Mouse (Mus musculus) embryonic facial prominence, embryonic 11.5 days (tissue): ENCODE measurements around the gene Dph1. TPM values are rescaled to one million over a fixed set of nuclear protein-coding genes. Genes with fewer than 3 reads are reported as not detected.
A peak's percentile ranks its signal among the peaks of the same experiment; 100 is the strongest.

Experiments
- ATAC-seq: fragments of 200-750 bp; cut with Nextera tagmentation; replicated peaks from 2 replicates; pipeline ENCODE4 v1.8.0; 2017; ENCODE audit warnings: low read depth; ENCODE audit not compliant: insufficient number of reproducible peaks, low FRiP score, low TSS enrichment
- DNase-seq: peaks from one replicate; pipeline ENCODE4 v3.0.0-alpha.2; 2015; ENCODE audit warnings: low spot score
- H3K27ac ChIP-seq: fragments of 300-500 bp; sonication (generic); replicated peaks from 2 replicates; pipeline ENCODE4 v1.5.1; 2014; ENCODE audit warnings: mild to moderate bottlenecking, low read depth, low read length, control low read depth
- H3K27me3 ChIP-seq: fragments of 300-500 bp; sonication (generic); 2 replicates; pipeline ENCODE4 v1.6.1; 2014; ENCODE audit warnings: mild to moderate bottlenecking, low read length, moderate library complexity, mixed read lengths; ENCODE audit not compliant: control insufficient read depth, insufficient read depth
- H3K36me3 ChIP-seq: fragments of 300-500 bp; sonication (generic); replicated peaks from 2 replicates; pipeline ENCODE4 v1.6.1; 2014; ENCODE audit warnings: low read depth, mild to moderate bottlenecking, low read length, moderate library complexity, mixed read lengths; ENCODE audit not compliant: control insufficient read depth, insufficient read depth
- H3K4me1 ChIP-seq: fragments of 300-500 bp; sonication (generic); 2 replicates; pipeline ENCODE4 v1.6.1; 2014; ENCODE audit warnings: low read length, mixed read lengths; ENCODE audit not compliant: control insufficient read depth, insufficient read depth
- H3K4me2 ChIP-seq: fragments of 300-500 bp; sonication (generic); 2 replicates; pipeline ENCODE4 v1.6.1; 2014; ENCODE audit warnings: low read depth, mild to moderate bottlenecking, control low read depth, low read length, moderate library complexity
- H3K4me3 ChIP-seq: fragments of 300-500 bp; sonication (generic); 2 replicates; pipeline ENCODE4 v1.5.1; 2014; ENCODE audit warnings: low read depth, low read length, control low read depth
- H3K9ac ChIP-seq: fragments of 300-500 bp; sonication (generic); replicated peaks from 2 replicates; pipeline ENCODE4 v1.6.1; 2014; ENCODE audit warnings: mild to moderate bottlenecking, control low read depth, low read length
- H3K9me3 ChIP-seq: fragments of 300-500 bp; sonication (generic); replicated peaks from 2 replicates; pipeline ENCODE4 v1.6.1; 2016; ENCODE audit warnings: mild to moderate bottlenecking, low read length, inconsistent platforms, mixed read lengths; ENCODE audit not compliant: control insufficient read depth
- WGBS: fragments of 180-500 bp; shearing (Covaris S2); extraction: QIAGEN DNeasy Blood & Tissue Kit; methylation state at CpG from one replicate; pipeline ENCODE4 v1.1.7; 2014; 5-methylcytosine and 5-hydroxymethylcytosine counted together
- polyA plus RNA-seq: library from polyadenylated mRNA; unstranded; fragments of >200 nt; fragmentation: Nextera tagmentation; extraction: Ambion mirVana; gene quantifications from 2 replicates; pipeline ENCODE4 v1.2.1, GENCODE M21; 2014

Dph1 gene
- polyA plus RNA-seq, 1 experiment from 2014 or later = 20.0 TPM

DNA sequence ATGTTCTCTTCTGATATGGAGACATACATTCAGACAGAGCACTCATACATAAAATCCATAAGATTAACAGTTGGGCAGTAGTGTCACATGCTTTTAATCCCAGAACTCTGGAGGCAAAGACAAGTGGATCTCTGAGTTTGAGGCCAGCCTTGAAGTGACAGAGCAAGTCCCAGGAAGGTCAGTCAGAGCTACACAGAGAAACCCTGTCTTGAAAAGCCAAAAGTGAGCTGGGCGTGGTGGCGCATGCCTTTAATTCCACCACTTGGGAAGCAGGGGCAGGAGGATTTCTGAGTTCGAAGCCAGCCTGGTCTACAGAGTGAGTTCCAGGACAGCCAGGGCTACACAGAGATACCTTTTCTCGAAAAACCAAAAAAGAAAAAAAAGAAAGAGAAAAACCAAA is 33.8 kb upstream of the Dph1 start:
- no peaks in the 10 kb centered on the region for H3K9me3 ChIP-seq
- H3K4me3 ChIP-seq = no peak overlapping the region
- no peak overlapping the region for H3K9ac ChIP-seq
- H3K4me2 ChIP-seq = no peak overlapping the region
- H3K36me3 ChIP-seq = no peaks in the 10 kb centered on the region
- no peaks in the 10 kb centered on the region for H3K27me3 ChIP-seq
- no peaks in the 10 kb centered on the region for H3K4me1 ChIP-seq
- ATAC-seq (no peak), DNase-seq (no peak)
- WGBS = 88% methylated on average over 4 of the region's 4 CpGs
- no peak overlapping the region for H3K27ac ChIP-seq

GRCm38 (mm10) chr11:75224062-75224461 is 33.0 kb upstream of the Dph1 start:
- Histone ChIP-seq H3K4me1 (no peaks in the 10 kb centered on the region), H3K27ac (no peak overlapping the region), H3K4me3 (no peak overlapping the region), H3K36me3 (no peaks in the 10 kb centered on the region), H3K4me2 (no peak overlapping the region), H3K27me3 (no peaks in the 10 kb centered on the region), H3K9me3 (no peaks in the 10 kb centered on the region), H3K9ac (no peak overlapping the region)
- ATAC-seq (no peak), DNase-seq (no peak)
- WGBS = 85% methylated on average over 12 of the region's 12 CpGs

DNA sequence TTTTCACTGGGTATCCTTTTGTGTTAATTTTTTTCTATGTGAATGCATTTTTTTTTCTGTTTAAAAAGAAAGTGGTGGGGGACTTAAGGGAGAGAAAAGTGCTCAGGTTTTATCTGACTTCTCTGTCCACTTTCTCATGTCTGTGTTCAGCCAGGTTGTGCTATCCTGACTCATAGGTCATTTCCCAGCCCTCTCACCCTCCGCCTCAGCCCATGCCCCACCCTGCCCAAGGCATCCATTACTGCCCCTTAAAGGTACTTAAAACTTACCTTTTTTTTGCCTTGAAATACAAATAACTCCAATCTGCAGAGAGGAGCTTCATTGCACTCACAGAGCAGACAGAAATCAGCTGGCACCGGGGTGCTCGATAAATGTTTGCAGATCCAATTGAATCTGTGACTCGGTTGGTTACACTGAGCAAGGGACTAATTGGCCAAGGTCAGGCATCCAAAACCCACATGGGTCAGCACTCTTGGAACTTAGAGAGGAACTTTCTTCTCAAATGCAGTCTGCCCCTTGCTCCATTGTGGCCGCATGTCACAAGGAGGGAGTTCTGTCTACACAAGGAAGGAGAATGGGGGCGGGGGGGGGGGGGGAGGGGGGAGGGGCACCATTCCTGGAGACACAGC is 29.6 kb upstream of the Dph1 start:
- DNase-seq = no peak
- no peak for ATAC-seq
- Histone ChIP-seq H3K9me3 (no peaks in the 10 kb centered on the region), H3K4me1 (no peaks in the 10 kb centered on the region), H3K36me3 (no peaks in the 10 kb centered on the region), H3K4me3 (no peak overlapping the region), H3K4me2 (no peak overlapping the region), H3K27me3 (no peaks in the 10 kb centered on the region), H3K27ac (no peak overlapping the region), H3K9ac (no peak overlapping the region)
- WGBS = 22% methylated on average over 5 of the region's 6 CpGs

DNA sequence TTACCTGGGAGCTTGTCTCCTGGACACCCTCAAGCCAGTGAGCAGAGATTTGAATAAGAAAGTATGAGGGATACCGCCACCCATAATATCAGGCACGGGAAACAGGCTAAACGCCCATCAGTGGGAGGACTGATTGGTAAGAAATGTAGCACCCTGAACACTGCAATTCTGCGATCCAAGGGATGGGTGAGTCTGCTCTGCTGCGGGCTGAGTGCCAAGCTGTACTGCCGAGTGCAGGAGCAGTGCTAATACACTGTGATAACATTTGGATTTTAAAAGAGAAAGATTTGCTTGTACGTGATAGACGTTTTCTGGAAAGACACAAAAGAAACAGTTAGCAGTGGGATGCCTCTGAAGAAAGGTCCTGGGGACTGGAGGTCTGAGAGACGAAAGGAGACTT is 29.1 kb upstream of the Dph1 start:
- H3K36me3 ChIP-seq = no peaks in the 10 kb centered on the region
- H3K9me3 ChIP-seq = no peaks in the 10 kb centered on the region
- no peaks in the 10 kb centered on the region for H3K27me3 ChIP-seq
- no peak for ATAC-seq
- 56% methylated on average over 9 of the region's 9 CpGs for WGBS
- H3K9ac ChIP-seq = no peak overlapping the region
- no peaks in the 10 kb centered on the region for H3K4me1 ChIP-seq
- no peak overlapping the region for H3K4me2 ChIP-seq
- no peak overlapping the region for H3K27ac ChIP-seq
- no peak overlapping the region for H3K4me3 ChIP-seq
- no peak for DNase-seq

GRCm38 (mm10) chr11:75214081-75214950 is 23.3 kb upstream of the Dph1 start:
- H3K4me2 ChIP-seq = peak overlapping the region; percentile 63
- H3K27ac ChIP-seq = no peak overlapping the region
- no peaks in the 10 kb centered on the region for H3K9me3 ChIP-seq
- H3K4me3 ChIP-seq = peak overlapping the region; percentile 25
- 14% methylated on average over 12 of the region's 13 CpGs for WGBS
- H3K4me1 ChIP-seq = peaks cover 4% of the 10 kb centered on the region
- peak; percentile 18 for DNase-seq
- no peaks in the 10 kb centered on the region for H3K27me3 ChIP-seq
- H3K9ac ChIP-seq = peak overlapping the region; percentile 47
- ATAC-seq = peak; percentile 56; the same call in 1 of the 2 replicates
- no peaks in the 10 kb centered on the region for H3K36me3 ChIP-seq

- no peaks in the 10 kb centered on the region for H3K27me3 ChIP-seq
- no peak overlapping the region for H3K27ac ChIP-seq
- peak; percentile 32; the same call in 1 of the 2 replicates for ATAC-seq
These were observed 22.5 kb upstream of the Dph1 start for GRCm38 (mm10) chr11:75213372-75214080.

GRCm38 (mm10) chr11:75212876-75213275 is 21.8 kb upstream of the Dph1 start:
- Histone ChIP-seq H3K36me3 (no peaks in the 10 kb centered on the region), H3K9me3 (no peaks in the 10 kb centered on the region), H3K9ac (no peak overlapping the region), H3K27me3 (no peaks in the 10 kb centered on the region), H3K4me1 (peaks cover 4% of the 10 kb centered on the region), H3K4me3 (no peak overlapping the region), H3K27ac (no peak overlapping the region), H3K4me2 (no peak overlapping the region)
- ATAC-seq (no peak), DNase-seq (no peak)
- WGBS = 51% methylated on average over 3 of the region's 3 CpGs

More at GRCm38 (mm10) chr11:75213372-75214080, 22.5 kb upstream of the Dph1 start:
- Histone ChIP-seq H3K9me3 (no peaks in the 10 kb centered on the region), H3K4me3 (peak overlapping the region; percentile 25), H3K36me3 (no peaks in the 10 kb centered on the region), H3K4me1 (peaks cover 4% of the 10 kb centered on the region), H3K9ac (peak overlapping the region; percentile 47), H3K4me2 (peak overlapping the region; percentile 63)
- WGBS = 3% methylated on average over 34 of the region's 35 CpGs
- peak; percentile 65 for DNase-seq
